Mouse (Mus musculus) Patski (cell line): ENCODE results near the gene Rrp7a. TPM values are rescaled to one million over a fixed set of nuclear protein-coding genes. Genes with fewer than 3 reads are reported as not detected.

Source experiments
- ATAC-seq: fragments of 100-300 bp; one replicate; pipeline ENCODE4 v1.8.0; 2021
- CTCF ChIA-PET: fragments of 350-600 bp; sonication (Branson Sonifier 250); formaldehyde crosslinking; loops from one replicate; lab custom pipeline; 2022; ENCODE audit warnings: inconsistent platforms; lab: Charles Lee
- POLR2A ChIA-PET: fragments of 350-600 bp; sonication (Branson Sonifier 250); formaldehyde crosslinking; loops from one replicate; lab custom pipeline; 2022; ENCODE audit warnings: antibody characterized with exemption, inconsistent platforms; lab: Charles Lee
- DNase-seq: peaks from one replicate; pipeline ENCODE4 v3.0.0-alpha.2; 2011; ENCODE audit warnings: low read depth, low spot score
- H3K27me3 ChIP-seq: fragments of 371-371 bp; one replicate; pipeline ENCODE4 v1.5.1; 2021
- CTCF ChIP-seq: fragments of 100-300 bp; IDR thresholded peaks from one replicate; pipeline ENCODE4 v1.5.1; 2021
- in situ Hi-C: fragments of 300-500 bp; cut with MboI; formaldehyde crosslinking; loops from 3 replicates; pipeline ENCODE4 v1.11.1; 2018; ENCODE audit warnings: low pct_unique_long_range_greater_than_20kb, mixed read lengths
- polyA plus RNA-seq: library from polyadenylated mRNA; unstranded; gene quantifications from one replicate; pipeline ENCODE4 v1.2.3, GENCODE M21; 2021

Rrp7a gene
- polyA plus RNA-seq, 1 experiment from 2014 or later = 90.6 TPM

DNA sequence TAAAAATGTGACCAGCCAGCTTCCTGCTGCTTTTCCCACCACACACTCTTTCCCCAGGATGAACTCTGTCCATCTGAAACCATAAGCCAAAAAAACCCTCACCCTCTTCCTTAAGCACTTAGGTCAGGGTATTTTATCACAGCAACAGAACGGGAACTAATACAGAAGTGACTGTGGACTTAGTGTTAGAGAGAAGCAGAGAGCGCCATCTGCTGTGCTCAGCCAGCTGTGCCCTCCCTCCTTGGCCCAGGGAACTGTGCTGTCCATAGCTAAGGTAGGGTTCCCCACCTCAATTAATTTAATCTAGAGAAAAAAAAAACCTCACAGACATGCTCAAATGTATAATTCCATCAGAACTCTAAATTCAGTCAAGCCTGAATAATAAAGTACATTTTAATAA lies 26.7 kb downstream of the Rrp7a start:
- ATAC-seq (no peak), DNase-seq (no peak)
- TF ChIP-seq CTCF = no peak
- ChIA-PET POLR2A (no interaction called here), CTCF (interaction anchor here (0.8 to 1.2 kb wide), 2 partner anchors 11 to 25 kb away, joined by 3 to 4 read pairs; no protein-coding TSS in a partner anchor)
- in situ Hi-C loops = no loop called here
- peaks cover 5% of the 10 kb centered on the region for H3K27me3 ChIP-seq

DNA sequence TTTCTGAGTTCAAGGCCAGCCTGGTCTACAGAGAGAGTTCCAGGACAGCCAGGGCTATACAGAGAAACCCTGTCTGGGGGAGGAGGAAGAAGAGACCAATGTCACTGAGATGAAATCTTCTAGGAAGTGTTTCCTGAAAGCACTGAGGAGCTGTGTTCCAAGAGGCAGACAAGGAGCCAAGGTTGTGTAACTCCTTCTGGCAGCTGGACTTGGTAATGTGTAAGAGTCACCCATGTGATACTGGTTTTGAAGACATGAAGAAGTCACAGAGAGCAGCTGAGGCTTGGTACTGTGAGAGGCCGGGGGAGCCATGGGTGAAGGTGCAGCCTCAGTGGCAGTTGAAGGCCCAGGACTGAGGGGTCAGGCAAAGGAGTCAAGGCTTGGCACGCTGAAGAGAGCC lies 28.9 kb downstream of the Rrp7a start:
- ATAC-seq = no peak
- TF ChIP-seq CTCF = no peak
- in situ Hi-C loops = no loop called here
- ChIA-PET CTCF (no interaction called here), POLR2A (no interaction called here)
- H3K27me3 ChIP-seq = peaks cover 5% of the 10 kb centered on the region
- DNase-seq = no peak

DNA sequence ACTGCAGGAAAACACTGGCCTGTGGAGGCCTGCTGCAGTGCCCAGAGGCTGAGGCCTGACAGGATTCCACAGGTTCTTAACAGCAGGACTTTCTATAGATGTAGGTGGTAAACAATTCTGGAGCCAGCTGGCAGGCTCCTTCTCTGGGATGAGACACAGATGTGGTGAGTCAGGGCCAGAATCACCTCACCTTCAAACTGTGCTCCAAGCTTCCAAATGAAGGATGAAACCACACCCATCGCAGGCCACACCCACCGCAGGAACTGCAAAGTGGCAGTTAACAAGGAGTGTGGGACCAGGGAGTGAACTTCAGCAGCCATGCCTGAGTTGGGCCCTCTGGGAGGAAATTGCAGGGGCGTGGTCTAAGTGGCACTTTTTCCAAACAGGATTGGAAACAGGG lies 31.7 kb downstream of the Rrp7a start:
- ATAC-seq (no peak), DNase-seq (no peak)
- in situ Hi-C loops = no loop called here
- TF ChIP-seq CTCF = no peak
- ChIA-PET CTCF (no interaction called here), POLR2A (no interaction called here)
- H3K27me3 ChIP-seq = peaks cover 5% of the 10 kb centered on the region

DNA sequence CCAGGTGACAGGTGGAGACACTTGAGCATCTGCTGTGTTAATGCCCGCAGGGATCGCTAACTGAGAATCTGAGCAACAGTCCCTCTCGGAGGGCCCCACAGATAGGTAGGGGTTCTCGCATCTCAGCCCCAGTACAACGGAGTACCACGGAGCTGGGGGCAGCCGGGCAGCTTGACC lies 33.3 kb downstream of the Rrp7a start, which contains the start of gene Serhl:
Gene Serhl (plus strand): TSS at position 78 of the 177 bp plus-strand sequence.
- ATAC-seq (no peak), DNase-seq (no peak)
- peaks cover 5% of the 10 kb centered on the region for H3K27me3 ChIP-seq
- CTCF ChIA-PET = no interaction called here
- POLR2A ChIA-PET = no interaction called here
- in situ Hi-C loops = no loop called here
- no peak for TF ChIP-seq CTCF

DNA sequence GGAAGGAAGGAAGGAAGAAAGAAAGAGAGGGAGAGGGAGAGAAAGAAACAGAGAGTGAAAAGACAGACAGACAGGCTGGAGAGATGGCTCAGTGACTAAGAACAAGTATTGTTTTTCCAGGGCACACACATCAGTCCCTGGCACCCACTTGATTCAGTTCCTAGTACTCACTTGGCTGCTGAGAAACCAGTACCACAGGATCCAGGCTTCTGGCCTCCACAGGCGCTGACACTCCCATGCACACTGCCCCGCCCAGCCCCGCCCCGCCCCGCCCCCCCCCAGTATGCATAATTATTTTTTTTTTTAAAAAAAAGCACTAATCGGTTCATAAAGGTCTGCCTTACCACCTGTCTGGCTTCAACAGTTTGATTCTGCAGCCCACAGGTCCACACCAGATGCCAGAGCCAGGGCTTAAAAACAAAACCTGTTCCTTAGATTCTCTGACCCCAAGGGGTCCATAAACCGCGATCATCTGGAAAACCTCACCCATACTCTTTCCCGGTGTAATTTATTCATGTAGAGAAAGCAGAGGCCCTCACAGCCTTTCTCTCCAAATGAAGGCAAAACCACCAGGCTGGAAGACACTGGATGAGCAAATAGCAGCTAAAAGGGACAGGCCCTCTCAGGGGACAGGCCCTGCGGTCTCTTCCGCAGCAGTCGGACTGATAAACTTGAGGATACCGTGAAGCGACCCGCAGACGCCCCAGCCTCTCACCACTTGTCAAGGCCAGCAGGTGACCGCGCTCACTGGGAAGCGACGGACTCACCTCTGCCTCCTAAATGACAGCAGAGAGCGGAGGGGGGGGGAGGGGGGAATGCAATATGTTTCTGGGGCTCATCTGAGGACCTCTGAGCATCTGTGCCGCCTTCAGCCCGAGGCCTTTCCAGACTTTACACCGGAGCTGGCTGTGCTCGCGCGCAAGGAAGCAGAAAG lies 33.8 kb downstream of the Rrp7a start:
- no peak for TF ChIP-seq CTCF
- POLR2A ChIA-PET = no interaction called here
- CTCF ChIA-PET = no interaction called here

DNA sequence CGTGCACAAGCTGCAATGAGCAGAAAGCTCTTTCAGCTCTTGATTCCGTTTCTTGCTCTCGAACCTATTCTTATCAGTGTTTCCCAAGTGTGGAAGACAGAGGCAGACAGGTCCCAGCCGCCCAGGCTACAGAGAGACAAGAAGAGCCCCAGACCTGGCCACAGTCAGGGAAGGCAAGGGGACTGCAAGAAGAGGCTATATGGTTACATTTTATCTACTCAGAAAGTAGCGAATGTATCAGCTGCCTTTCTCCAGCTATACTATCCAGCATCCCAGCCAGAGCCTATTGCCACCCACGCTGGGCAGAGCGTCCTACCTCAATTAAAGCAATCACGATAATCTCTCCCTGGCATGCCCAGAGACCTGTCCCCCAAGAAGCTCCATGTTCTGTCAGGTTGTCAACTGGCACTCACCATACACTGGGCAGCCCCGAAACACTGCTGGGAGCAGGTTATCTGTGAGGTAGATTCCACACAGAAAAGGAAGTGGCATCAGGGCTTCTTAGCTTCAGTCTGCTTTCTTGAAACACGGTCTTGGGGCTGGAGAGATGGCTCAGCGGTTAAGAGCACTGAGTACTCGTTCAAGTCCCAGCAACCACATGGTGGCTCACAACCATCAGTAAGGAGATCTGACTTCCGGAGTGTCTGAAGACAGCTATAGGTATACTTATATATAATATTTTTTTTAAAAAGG lies 35.8 kb downstream of the Rrp7a start:
- H3K27me3 ChIP-seq = no peaks in the 10 kb centered on the region
- CTCF ChIA-PET = interaction anchor here (0.7 to 2.1 kb wide), 4 partner anchors 14 to 45 kb away, joined by 3 to 6 read pairs (median 4); no protein-coding TSS in a partner anchor
- DNase-seq (no peak), ATAC-seq (no peak)
- POLR2A ChIA-PET = interaction anchor here (1.1 kb wide), 1 partner anchor 13 kb away, joined by 5 read pairs; no protein-coding TSS in a partner anchor
- in situ Hi-C loops = no loop called here
- TF ChIP-seq CTCF = no peak

More for the DNA sequence above, 33.8 kb downstream of the Rrp7a start:
- no peak for ATAC-seq
- H3K27me3 ChIP-seq = peaks cover 5% of the 10 kb centered on the region
- no peak for DNase-seq
- in situ Hi-C loops = no loop called here

DNA sequence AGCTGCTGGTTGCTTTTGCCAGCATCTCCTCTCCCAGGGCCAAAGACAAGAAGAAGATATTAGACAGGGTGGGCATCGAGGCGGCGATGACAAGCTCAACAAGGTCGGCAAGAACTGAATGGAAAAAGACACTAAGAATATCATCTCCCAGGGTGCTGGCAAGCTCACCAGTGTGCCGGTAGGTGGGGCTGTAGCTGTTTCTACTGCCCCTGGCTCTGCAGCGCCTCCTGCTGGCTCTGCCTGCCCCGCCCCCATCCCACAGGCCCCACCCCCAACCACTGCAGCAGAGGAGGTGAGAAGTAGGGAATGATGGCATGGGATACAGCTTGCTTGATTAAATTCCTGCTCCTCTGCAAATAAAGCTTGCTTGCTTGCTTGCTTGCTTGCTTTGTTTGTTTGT lies 36.7 kb downstream of the Rrp7a start:
- in situ Hi-C loops = no loop called here
- ATAC-seq (no peak), DNase-seq (no peak)
- peak; percentile 89 for TF ChIP-seq CTCF
- POLR2A ChIA-PET = no interaction called here
- no peaks in the 10 kb centered on the region for H3K27me3 ChIP-seq
- CTCF ChIA-PET = interaction anchor here (0.8 to 2.1 kb wide), 5 partner anchors 13 to 27 kb away, joined by 3 to 6 read pairs (median 3); no protein-coding TSS in a partner anchor

DNA sequence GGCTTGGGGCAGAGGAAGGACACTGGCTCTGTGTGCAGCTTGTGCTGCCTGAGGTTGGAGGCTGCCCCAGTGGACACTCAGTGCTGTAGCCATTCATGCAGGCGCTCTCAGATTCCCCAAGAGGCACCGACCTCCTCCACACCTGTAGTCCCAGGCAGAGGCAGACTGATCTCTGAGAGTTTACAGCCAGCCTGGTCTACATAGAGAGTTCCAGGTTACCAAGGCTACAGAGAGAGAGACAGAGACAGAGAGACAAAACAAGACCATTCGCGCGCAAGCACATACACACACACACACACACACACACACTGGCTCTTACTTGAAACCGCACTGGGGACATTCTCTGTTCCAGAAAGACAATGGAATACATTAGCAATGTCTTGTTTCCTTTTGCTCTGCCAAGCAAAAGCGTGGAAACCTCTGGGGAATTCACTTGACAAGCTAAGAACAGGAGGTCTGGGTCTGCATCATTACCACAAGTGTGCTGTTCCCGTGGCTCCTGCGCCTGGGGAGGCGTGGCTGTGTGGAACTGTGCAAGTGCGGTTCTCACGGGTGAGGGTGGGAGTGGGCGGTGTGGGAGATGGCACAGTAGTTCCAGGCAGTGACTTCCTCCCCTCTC lies 38.5 kb downstream of the Rrp7a start:
- no peak for TF ChIP-seq CTCF
- DNase-seq (no peak), ATAC-seq (no peak)
- in situ Hi-C loops = no loop called here
- ChIA-PET CTCF (interaction anchor here (1.0 kb wide), 1 partner anchor 12 kb away, joined by 4 read pairs; no protein-coding TSS in a partner anchor), POLR2A (interaction anchor here (0.8 kb wide), 1 partner anchor 262 kb away, joined by 4 read pairs; no protein-coding TSS in a partner anchor)
- no peaks in the 10 kb centered on the region for H3K27me3 ChIP-seq

DNA sequence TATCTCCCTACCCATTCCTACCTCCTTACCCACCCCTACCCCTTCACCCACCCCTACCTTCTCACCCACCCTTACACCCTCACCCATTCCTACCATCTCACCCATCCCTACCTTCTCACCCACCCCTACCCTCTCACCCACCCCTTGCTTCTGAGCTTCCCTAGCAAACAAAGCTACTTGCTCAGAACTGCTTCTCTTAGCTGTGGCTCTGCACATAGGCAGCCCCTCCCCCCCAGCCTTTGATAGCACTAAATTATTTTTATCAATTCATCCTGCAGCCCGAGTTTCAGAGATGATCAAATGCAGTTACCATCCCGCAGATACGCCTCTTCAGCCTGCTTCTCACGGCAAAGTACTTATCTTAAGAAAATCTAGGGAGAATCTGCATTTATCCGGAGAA lies 39.1 kb downstream of the Rrp7a start:
- in situ Hi-C loops = no loop called here
- TF ChIP-seq CTCF = no peak
- DNase-seq (no peak), ATAC-seq (no peak)
- ChIA-PET POLR2A (interaction anchor here (0.8 kb wide), 1 partner anchor 262 kb away, joined by 4 read pairs; no protein-coding TSS in a partner anchor), CTCF (no interaction called here)
- no peaks in the 10 kb centered on the region for H3K27me3 ChIP-seq

DNA sequence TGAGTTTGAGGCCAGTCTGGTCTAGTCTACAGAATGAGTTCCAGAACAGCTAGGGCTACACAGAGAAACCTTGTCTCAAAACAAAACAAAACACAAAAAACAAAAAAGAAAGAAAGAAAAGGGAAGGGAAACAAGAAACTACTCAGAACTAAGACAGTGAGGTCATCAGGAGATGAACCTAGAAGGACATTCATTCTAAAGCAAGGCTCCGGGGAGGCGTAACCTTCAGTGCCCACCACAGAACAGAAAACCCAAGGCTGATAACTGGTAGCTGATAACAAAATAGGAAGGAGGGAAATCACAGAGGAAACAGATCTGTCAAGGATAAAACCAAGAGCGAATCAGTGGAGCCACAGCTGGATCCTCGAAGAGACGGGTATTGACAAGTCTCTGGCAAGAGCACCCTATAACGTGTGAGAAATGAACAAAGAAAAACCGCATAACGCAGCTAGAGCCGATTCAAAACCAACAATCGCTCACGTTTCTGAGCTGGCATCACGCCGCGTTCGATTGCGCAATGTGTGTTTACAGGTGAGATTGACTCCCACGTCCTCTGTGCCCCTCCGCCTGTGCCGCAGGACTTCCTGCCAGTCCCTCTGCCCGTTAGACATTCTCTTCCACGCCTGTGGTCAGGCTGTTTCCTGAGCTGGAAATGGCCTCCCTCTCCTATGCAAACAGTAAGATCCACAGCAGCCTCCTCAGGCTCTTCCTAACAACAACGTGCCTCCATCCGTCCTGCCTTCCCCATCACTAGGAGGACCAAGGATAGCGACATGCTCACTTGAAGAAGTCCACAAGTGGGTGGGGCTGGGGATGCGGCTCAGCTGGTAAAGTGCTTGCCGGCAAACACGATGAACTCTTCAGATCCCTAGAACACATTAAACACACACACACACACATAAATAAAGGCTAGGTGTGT lies 46.7 kb downstream of the Rrp7a start:
- CTCF ChIA-PET = no interaction called here
- POLR2A ChIA-PET = no interaction called here
- in situ Hi-C loops = no loop called here
- DNase-seq (no peak), ATAC-seq (no peak)
- H3K27me3 ChIP-seq = no peaks in the 10 kb centered on the region
- no peak for TF ChIP-seq CTCF
